Mouse (Mus musculus) liver, embryonic 12.5 days (tissue): ENCODE data around the gene Pde4d. TPM values are rescaled to one million over a fixed set of nuclear protein-coding genes. Genes with fewer than 3 reads are reported as not detected.

Source experiments
- ATAC-seq: fragments of 200-750 bp; cut with Nextera tagmentation; 2 replicates; pipeline ENCODE4 v1.8.0; 2017; ENCODE audit warnings: moderate number of reproducible peaks, mild to moderate bottlenecking, moderate library complexity
- H3K27ac ChIP-seq: fragments of 300-500 bp; sonication (generic); 2 replicates; pipeline ENCODE4 v1.5.1; 2016; ENCODE audit warnings: mild to moderate bottlenecking
- H3K27me3 ChIP-seq: fragments of 300-500 bp; sonication (generic); replicated peaks from 2 replicates; pipeline ENCODE4 v1.6.1; 2016; ENCODE audit warnings: mild to moderate bottlenecking, moderate library complexity
- H3K36me3 ChIP-seq: fragments of 300-500 bp; sonication (generic); 2 replicates; pipeline ENCODE4 v1.6.1; 2016; ENCODE audit warnings: mild to moderate bottlenecking, moderate library complexity
- H3K4me1 ChIP-seq: fragments of 300-500 bp; sonication (generic); 2 replicates; pipeline ENCODE4 v1.6.1; 2016
- H3K4me2 ChIP-seq: fragments of 300-500 bp; sonication (generic); 2 replicates; pipeline ENCODE4 v1.6.1; 2016; ENCODE audit warnings: mild to moderate bottlenecking, moderate library complexity
- H3K4me3 ChIP-seq: fragments of 300-500 bp; sonication (generic); 2 replicates; pipeline ENCODE4 v1.5.1; 2016; ENCODE audit warnings: mild to moderate bottlenecking, moderate library complexity
- H3K9ac ChIP-seq: fragments of 300-500 bp; sonication (generic); 2 replicates; pipeline ENCODE4 v1.6.1; 2016; ENCODE audit warnings: mild to moderate bottlenecking, moderate library complexity
- H3K9me3 ChIP-seq: fragments of 300-500 bp; sonication (generic); replicated peaks from 2 replicates; pipeline ENCODE4 v1.6.1; 2016; ENCODE audit warnings: mild to moderate bottlenecking, moderate library complexity
- WGBS: fragments of 180-500 bp; shearing (Covaris S2); methylation state at CpG from one replicate; pipeline ENCODE4 v1.1.7; 2016; ENCODE audit not compliant: insufficient replicate concordance; 5-methylcytosine and 5-hydroxymethylcytosine counted together
- polyA plus RNA-seq: library from polyadenylated mRNA; unstranded; fragments of >200 nt; fragmentation: Nextera tagmentation; extraction: Ambion mirVana; gene quantifications from 2 replicates; pipeline ENCODE4 v1.2.1, GENCODE M21; 2016

The Pde4d gene
- polyA plus RNA-seq, 1 experiment from 2014 or later, result 19.4 TPM

DNA sequence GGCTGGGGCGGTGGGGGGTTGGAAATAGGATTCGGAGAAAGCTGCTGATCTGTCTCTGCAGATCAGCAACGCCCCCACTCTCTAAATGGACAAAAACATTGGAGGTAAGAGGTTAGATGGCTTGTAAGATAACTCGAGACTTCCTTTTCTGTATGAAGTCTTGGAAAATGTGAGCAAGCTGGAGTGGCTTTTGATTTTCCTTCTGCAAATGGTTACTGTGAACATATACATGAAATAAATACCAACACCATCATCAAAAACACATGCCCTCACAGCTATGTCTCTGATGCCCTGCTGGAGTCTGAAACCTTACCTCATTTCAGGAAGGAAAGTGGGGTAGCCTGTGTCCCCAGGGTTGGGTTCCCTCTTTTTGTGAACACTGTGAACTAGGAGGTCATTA, 1359.9 kb downstream of the Pde4d start:
- no peak for ATAC-seq
- H3K9me3 ChIP-seq, result no peaks in the 10 kb centered on the region
- no peaks in the 10 kb centered on the region for H3K27me3 ChIP-seq
- H3K27ac ChIP-seq, result no peak overlapping the region
- no peak overlapping the region for H3K4me2 ChIP-seq
- no peak overlapping the region for H3K4me3 ChIP-seq
- no peaks in the 10 kb centered on the region for H3K36me3 ChIP-seq
- peaks cover 37% of the 10 kb centered on the region for H3K4me1 ChIP-seq
- WGBS, result 71% methylated on average over 4 of the region's 4 CpGs
- no peak overlapping the region for H3K9ac ChIP-seq

DNA sequence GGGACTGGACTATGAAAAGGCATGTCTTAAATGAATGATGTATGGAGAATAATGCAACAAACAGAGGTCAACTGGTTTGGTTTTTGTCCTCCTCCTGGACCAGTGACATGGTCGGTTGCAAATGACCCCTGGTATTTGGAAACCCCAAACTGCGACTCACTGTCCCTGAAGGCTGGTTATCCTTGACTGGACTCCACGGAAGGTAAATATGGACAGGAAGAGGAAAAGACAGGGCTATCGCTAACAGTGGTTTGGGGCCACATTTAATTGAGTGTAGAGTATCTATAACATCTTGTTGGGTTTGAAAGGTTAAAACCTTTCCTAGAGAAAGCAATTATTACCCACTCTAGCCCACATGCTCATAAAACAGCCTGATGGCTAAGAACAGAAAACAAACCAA, 1364.2 kb downstream of the Pde4d start:
- ATAC-seq, result no peak
- no peaks in the 10 kb centered on the region for H3K9me3 ChIP-seq
- H3K4me3 ChIP-seq, result no peak overlapping the region
- 80% methylated on average over 4 of the region's 4 CpGs for WGBS
- no peak overlapping the region for H3K27ac ChIP-seq
- no peaks in the 10 kb centered on the region for H3K27me3 ChIP-seq
- H3K36me3 ChIP-seq, result no peaks in the 10 kb centered on the region
- no peak overlapping the region for H3K4me2 ChIP-seq
- H3K9ac ChIP-seq, result no peak overlapping the region
- no peaks in the 10 kb centered on the region for H3K4me1 ChIP-seq

DNA sequence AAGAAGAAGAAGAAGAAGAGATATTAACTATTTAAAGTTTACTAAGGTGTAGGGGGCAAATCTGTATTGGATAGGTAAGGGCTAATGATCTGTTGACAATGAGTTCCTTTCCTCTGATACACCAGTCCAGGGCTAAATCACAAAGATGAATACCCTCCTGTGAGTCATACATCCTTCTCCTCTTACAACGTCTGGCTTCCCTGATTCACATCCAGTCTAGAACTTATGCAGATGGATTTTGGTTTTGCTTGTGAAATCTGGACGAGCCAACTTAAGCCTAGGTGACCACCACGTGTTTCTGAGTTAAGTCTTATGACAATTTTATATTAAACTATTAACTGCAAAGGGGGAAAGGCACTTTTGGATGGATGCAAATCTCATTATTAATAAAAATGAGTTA, 1369.3 kb downstream of the Pde4d start:
- Histone ChIP-seq H3K27ac (no peak overlapping the region), H3K4me1 (peaks cover 41% of the 10 kb centered on the region), H3K27me3 (no peaks in the 10 kb centered on the region), H3K9ac (no peak overlapping the region), H3K36me3 (no peaks in the 10 kb centered on the region), H3K4me3 (no peak overlapping the region), H3K4me2 (no peak overlapping the region), H3K9me3 (no peaks in the 10 kb centered on the region)
- 70% methylated on average over 3 of the region's 3 CpGs for WGBS
- no peak for ATAC-seq

DNA sequence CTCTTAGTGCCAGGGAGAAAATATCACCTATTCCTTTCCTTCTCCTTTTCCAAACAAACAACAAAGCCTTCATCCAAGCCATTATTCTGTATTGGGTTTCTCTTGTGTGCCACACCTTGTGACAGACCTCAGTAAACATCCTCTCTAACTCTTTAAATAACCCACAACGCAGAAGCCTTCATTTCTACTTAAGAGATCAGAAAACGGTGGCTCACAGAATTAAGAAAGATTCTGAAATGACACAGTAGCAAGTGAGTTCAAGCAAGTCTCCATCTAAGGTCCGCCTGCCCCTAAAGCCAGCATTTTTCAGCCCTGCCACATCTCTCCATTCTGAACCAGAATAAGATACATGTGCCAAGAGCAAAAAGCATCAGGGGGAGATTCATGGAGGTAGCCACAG, 1370.4 kb downstream of the Pde4d start:
- Histone ChIP-seq H3K4me3 (no peak overlapping the region), H3K27me3 (no peaks in the 10 kb centered on the region), H3K9ac (no peak overlapping the region), H3K36me3 (no peaks in the 10 kb centered on the region), H3K9me3 (no peaks in the 10 kb centered on the region), H3K4me2 (no peak overlapping the region), H3K4me1 (peaks cover 45% of the 10 kb centered on the region), H3K27ac (no peak overlapping the region; the same call in 1 of the 2 replicates)
- ATAC-seq, result no peak
- WGBS, result 69% methylated on average over 3 of the region's 3 CpGs

DNA sequence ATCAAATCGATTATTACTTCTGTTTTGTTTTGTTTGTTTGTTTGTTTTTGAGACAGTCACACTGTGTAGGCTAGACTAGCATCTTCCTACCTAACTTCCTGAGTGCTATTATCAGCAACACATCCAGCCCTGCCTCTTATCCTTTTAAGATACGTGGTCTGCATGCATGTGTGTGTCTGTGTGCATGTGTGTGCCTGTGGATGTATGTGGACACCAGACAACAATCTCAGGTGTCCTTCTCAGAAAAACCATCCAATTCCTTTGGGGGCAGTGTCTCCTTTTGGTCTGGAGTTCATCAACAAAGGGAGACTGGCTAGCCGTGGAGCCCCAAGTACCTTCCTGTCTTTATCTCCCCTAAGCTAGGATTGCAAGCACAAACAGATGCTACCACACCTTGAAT, 1371.1 kb downstream of the Pde4d start:
- no peak overlapping the region for H3K4me3 ChIP-seq
- H3K27ac ChIP-seq, result peak overlapping the region; percentile 77; the same call in 1 of the 2 replicates
- H3K4me2 ChIP-seq, result no peak overlapping the region
- 31% methylated on average over 3 of the region's 3 CpGs for WGBS
- no peaks in the 10 kb centered on the region for H3K9me3 ChIP-seq
- no peaks in the 10 kb centered on the region for H3K27me3 ChIP-seq
- ATAC-seq, result no peak
- H3K9ac ChIP-seq, result no peak overlapping the region
- no peaks in the 10 kb centered on the region for H3K36me3 ChIP-seq
- peaks cover 45% of the 10 kb centered on the region for H3K4me1 ChIP-seq

DNA sequence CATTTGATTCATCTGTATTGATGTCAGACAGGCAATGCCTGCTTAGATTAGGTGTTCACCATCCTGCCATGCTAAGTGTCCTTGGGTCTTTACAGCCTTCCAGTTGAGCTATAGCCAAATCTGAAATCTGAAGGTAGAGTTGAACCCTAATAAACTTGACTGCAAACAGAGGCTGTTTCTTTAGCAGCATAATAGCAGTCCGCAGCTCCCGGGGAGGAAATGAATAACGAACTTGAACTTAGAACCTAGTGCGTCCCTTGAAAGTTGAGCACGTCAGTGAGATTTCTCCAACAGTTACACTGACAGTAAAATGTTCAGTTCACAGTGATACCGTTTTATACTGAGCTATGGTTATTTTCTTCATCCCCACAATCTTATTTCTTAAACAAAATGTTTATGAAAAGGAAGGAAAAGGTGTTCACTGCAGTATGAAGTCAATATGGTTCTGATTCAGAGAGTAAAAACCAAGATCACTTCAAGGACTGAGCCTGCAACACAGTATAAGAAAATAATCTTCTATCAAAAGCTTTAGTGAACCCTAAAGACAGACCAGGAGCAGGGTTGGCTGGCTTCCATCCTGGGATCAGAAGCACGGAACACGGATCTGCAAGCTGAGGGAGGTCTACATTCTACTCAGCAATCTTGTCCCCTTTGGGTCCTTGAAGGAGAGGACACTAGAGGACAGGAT, 1372.1 kb downstream of the Pde4d start:
- H3K4me1 ChIP-seq, result peaks cover 45% of the 10 kb centered on the region
- no peaks in the 10 kb centered on the region for H3K36me3 ChIP-seq
- peak overlapping the region; percentile 77 for H3K27ac ChIP-seq
- H3K4me2 ChIP-seq, result peak overlapping the region; percentile 72
- H3K9me3 ChIP-seq, result no peaks in the 10 kb centered on the region
- H3K9ac ChIP-seq, result peak overlapping the region; percentile 49
- peak; percentile 82 for ATAC-seq
- H3K27me3 ChIP-seq, result no peaks in the 10 kb centered on the region
- H3K4me3 ChIP-seq, result peak overlapping the region; percentile 44
- 32% methylated on average over 8 of the region's 8 CpGs for WGBS

DNA sequence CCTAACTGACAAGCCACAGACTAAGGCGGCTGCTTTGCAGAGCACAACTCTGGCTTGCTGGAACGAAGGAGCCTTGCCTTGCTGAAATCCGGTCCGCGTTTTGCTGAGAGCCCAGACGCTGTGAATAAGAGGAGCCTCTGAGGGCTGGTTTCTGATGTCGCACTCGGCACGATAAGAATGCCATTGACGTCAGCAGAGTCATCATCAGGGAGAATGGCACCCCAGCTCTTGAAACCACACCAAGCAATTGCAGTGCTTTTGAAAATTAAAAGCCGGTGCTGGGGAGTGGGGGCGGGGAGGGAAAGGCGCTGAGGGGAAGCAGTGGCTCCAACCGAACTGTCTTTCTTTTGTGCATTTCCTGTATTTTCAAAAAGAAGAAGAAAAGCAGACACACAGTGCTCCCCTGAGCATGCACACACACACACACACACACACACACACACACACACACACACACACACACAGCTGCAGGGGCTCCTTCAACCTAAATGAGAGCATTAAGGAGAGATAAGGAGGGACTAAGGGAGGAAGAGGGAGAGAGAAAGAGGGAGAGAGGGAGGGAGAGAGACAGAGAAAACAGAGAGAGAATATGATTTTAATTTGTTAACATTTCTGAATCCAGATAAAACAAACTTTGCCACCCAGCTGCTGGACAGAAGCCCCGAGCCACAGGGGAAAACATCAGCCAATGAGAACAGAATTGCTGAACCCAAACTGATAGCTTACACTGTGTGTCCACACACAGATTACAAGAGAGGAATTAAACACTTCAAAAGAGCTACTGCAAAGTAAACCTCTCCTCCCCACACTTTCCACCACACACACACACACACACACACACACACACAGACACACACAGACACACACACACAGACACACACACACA, 1372.9 kb downstream of the Pde4d start:
- peak; percentile 97 for ATAC-seq
- peak overlapping the region; percentile 44 for H3K4me3 ChIP-seq
- H3K4me1 ChIP-seq, result peaks cover 51% of the 10 kb centered on the region
- H3K27me3 ChIP-seq, result no peaks in the 10 kb centered on the region
- H3K36me3 ChIP-seq, result no peaks in the 10 kb centered on the region
- H3K9ac ChIP-seq, result peak overlapping the region; percentile 49
- peak overlapping the region; percentile 72 for H3K4me2 ChIP-seq
- peak overlapping the region; percentile 77 for H3K27ac ChIP-seq
- H3K9me3 ChIP-seq, result no peaks in the 10 kb centered on the region
- WGBS, result 2% methylated on average over 15 of the region's 15 CpGs

DNA sequence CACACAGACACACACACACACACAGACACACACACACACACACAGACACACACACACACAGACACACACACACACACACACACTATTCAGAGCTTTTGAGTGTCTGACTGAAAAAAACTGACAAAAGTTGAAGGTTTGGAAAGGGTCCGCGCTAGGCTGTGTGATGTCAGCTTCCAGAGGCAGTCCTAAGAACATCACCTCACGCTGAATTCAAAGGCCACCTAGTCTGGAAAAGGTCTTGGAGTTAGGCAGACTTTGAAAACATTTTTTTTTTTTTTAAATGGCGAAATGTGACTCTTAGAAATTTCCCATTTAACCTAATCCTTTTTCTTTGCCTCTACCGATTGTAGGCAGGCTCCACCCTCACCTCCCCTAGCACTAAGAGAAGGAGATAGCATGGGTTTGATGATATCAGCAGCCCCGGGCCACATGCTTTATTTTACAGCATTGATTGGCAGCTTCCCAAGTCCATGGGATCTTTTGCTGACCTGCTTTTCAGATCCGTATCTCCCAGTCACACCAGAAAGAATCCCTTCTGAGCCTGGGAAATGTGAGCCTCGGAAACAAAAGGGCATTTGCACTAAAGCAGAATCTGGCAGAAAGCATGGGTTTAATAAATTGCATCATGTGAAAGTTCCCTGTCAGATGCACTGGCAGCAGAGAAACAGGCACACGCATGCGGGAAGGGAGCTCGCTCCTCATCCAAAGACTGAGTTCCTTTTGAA, 1373.7 kb downstream of the Pde4d start:
- Histone ChIP-seq H3K4me2 (peak overlapping the region; percentile 72), H3K4me1 (peaks cover 54% of the 10 kb centered on the region), H3K36me3 (no peaks in the 10 kb centered on the region), H3K27me3 (no peaks in the 10 kb centered on the region), H3K9ac (no peak overlapping the region), H3K27ac (peak overlapping the region; percentile 77), H3K4me3 (no peak overlapping the region), H3K9me3 (no peaks in the 10 kb centered on the region)
- 56% methylated on average over 11 of the region's 11 CpGs for WGBS
- no peak for ATAC-seq

DNA sequence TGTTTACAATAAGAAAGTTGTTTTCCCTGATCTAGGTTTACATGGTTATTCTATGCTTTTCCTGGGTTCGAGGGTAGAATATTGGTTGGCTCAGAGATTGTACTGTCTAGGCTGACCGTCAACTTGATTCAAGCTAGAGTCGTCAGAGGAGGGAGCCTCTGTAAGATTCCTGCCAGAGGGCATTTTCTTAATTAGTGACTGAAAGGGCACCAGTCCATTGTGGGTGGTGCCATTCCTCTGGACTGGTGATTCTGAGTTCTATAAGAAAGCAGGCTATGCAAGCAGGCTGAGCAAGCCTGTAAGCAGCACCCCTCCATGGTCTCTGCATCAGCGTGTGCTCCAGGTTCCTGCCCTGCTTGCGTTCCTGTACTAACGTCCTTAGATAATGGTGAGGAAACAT, 1376.1 kb downstream of the Pde4d start:
- Histone ChIP-seq H3K4me1 (peaks cover 45% of the 10 kb centered on the region), H3K4me3 (no peak overlapping the region), H3K9me3 (no peaks in the 10 kb centered on the region), H3K27me3 (no peaks in the 10 kb centered on the region), H3K36me3 (no peaks in the 10 kb centered on the region), H3K9ac (no peak overlapping the region), H3K4me2 (no peak overlapping the region), H3K27ac (no peak overlapping the region)
- 85% methylated on average over 6 of the region's 6 CpGs for WGBS
- ATAC-seq, result no peak

DNA sequence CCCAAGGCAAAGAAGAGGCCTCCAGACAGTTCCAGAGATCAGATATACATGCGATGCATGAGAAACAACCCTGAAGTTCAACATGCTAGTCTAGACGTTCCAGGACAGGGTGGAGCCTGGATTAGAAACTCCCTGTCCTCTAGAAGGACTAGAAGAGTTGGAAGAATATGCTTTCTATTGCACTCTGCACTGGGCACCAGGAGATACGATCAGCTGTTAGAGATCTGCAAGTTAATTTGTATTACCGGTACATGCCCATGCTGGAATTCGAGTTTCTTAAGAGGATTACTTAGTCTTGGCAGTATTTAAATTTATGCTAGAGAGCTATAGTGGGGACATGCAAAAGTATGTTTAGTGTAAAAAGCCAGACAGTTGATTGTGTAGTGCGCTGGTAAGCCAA, 1377.6 kb downstream of the Pde4d start:
- no peaks in the 10 kb centered on the region for H3K36me3 ChIP-seq

DNA sequence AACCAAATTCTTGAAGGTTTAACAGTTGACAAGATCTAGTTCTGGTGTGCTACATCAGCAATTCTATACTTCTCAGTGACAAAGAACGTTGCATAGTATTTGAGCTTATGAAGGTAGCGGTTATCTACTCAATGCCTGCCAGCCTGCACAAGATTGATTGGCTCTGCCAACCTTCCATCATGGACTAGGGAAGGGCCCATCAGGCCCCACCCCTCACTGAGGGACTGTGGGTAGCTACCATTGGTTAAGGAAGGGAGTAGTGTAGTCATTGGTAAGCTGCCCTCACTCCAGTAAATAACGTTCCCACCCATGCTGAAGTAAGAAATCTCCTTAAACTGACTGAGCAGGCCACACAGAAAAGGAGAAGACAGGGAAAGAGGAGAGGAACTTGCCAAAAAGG, 1378.2 kb downstream of the Pde4d start:
- Histone ChIP-seq H3K9me3 (no peaks in the 10 kb centered on the region), H3K9ac (no peak overlapping the region), H3K4me1 (peaks cover 24% of the 10 kb centered on the region), H3K36me3 (no peaks in the 10 kb centered on the region), H3K4me2 (no peak overlapping the region), H3K4me3 (no peak overlapping the region), H3K27me3 (no peaks in the 10 kb centered on the region), H3K27ac (no peak overlapping the region)
- 54% methylated on average over 3 of the region's 3 CpGs for WGBS
- ATAC-seq, result peak; percentile 75

More for the DNA sequence above, 1377.6 kb downstream of the Pde4d start:
- no peak for ATAC-seq
- Histone ChIP-seq H3K27ac (no peak overlapping the region), H3K4me3 (no peak overlapping the region), H3K9me3 (no peaks in the 10 kb centered on the region), H3K9ac (no peak overlapping the region), H3K27me3 (no peaks in the 10 kb centered on the region), H3K4me1 (peaks cover 30% of the 10 kb centered on the region), H3K4me2 (no peak overlapping the region)
- WGBS, result 79% methylated on average over 6 of the region's 6 CpGs

DNA sequence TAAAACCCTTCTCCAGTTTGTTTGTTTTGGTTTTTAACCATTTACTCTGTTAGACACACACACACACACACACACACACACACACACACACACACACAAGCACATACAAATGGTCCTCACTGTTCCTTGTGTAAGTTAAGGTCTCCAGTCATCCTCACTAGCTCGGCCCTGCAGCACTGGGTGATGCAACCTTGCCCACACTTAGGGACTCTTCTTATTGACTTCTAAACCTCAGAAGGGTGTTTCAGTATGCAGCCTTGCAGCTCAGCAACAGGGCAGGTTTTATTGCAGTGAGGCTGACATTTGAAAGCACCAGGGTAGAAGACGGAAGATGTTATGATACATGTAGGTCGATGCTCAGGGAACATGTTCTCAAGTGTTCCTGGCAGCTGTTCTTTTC, 1379.7 kb downstream of the Pde4d start:
- Histone ChIP-seq H3K4me1 (peaks cover 14% of the 10 kb centered on the region), H3K9me3 (no peaks in the 10 kb centered on the region), H3K27ac (no peak overlapping the region), H3K4me3 (no peak overlapping the region), H3K36me3 (no peaks in the 10 kb centered on the region), H3K27me3 (no peaks in the 10 kb centered on the region), H3K9ac (no peak overlapping the region), H3K4me2 (no peak overlapping the region)
- ATAC-seq, result no peak
- 74% methylated on average over 3 of the region's 3 CpGs for WGBS
